Mouse (Mus musculus) mouse trophoblast stem cell (cell line): Measurements from ENCODE around the gene Fcnb.

Experiments used
- in situ Hi-C, 2 experiments: fragments of 300-500 bp; cut with MseI, MboI; formaldehyde crosslinking; loops; 2 replicates in 1 of 2; 3 replicates in 1 of 2; pipeline ENCODE4 v1.15.1; 2025

The Fcnb gene

DNA sequence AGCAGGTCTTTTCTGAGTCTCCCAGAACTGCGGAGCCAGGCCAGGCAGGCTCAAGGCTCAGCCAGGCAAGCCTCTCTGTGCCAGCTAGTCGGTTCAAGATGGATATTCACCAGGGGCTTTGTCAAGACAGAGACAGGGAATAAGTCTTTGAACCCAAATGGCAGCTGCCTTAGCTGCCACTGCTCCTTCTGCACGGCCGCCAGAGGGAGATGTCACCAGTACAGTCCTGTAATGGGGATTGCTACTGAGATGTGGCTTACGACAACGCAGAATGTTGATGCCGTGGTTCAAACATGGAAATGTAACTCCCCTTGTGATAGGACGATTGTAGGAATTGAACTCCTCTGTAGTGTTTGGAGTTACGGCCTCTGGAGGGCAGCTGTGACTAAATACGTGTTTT lies 1.4 kb upstream of the Fcnb start:
- in situ Hi-C loops = no loop called here

GRCm38 (mm10) chr2:28075616-28076187 lies 9.0 kb downstream of the Fcnb start:
- in situ Hi-C loops = no loop called here

DNA sequence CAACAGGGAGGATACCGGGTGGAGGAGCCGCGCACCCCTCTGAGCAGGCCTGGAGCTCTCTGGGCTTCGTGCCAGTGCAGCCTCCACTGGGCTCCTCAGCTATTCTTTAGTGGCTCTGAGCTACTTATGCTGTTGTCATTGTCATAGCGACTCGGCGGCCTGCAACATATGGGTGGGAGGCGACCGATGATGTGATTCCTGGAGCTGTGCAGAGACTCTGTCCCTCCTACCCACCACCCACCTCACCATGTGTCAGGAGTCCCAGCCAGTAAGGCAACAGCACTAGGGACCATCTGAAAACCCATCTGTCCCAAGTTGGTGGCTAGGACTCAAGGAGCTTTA lies 16.2 kb downstream of the Fcnb start:
- in situ Hi-C loops = no loop called here

DNA sequence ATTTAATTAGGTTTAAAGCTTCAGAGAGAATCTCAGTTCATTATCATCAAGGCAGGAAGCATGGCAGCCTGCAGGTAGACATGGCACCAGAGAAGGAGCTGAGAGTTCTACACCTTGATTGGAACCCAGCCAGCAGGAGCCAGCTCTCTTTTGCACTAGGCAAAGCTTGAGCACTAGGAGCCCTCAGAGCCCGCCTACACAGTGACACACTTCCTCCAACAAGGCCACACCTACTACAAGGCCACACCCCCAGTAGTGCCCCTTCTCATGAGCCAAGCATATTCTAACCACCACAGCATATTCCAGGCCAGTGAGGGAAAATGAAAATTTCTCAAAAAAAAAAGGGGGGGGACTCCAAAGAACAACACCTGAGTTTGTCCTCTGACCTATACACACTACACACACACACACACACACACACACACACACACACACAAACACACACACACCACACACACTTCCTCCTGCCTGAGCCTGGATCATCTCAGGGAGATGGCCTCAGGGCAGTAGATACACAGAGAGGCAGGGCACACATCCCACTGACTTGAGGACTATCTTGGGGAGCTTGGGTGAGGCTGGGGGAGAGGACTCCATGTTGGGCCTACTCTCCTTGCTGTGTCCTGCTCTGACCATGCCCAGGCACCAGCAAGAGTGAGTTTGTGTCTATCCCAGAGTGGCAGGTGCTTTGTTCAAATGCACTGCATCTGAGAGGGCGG lies 16.7 kb downstream of the Fcnb start:
- in situ Hi-C loops = no loop called here

DNA sequence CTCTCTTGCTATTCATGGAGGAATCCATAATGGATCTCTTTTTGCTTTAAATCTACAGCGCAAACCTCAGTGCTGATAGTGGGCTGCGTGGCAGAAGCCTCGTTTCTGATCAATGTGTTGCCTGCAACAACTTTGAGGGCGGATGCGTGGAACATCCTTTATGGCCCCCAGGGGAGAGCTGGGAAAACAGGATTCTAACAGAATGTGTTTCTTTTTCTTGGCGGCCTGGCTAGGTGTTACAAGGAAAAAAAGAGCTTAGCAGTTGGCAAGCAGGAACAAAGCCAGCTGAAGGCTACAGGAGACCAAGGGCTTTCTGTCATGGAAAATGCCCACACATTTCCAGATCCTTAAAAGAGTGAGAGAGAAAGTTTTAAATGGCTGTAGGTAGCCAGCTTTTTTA lies 17.5 kb downstream of the Fcnb start:
- in situ Hi-C loops = no loop called here

DNA sequence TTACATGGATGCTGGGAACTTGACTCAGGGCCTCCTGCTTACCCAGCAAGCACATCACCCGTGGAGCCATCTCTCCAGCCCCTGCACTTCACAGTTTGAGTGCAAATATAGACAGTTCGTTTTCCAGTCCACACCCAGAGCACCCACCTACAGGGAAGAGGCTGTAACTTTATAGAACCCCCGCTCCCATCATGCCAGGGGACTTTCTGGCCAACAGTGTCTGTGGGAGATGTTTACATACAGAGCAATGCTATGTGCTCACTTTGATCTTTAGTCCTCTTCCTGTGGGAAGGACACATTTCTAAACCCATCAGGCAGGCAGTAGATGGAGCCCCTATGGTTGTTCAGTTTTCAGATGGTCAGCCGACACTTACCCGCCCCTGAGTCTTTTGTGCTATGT lies 18.0 kb downstream of the Fcnb start:
- in situ Hi-C loops = no loop called here

DNA sequence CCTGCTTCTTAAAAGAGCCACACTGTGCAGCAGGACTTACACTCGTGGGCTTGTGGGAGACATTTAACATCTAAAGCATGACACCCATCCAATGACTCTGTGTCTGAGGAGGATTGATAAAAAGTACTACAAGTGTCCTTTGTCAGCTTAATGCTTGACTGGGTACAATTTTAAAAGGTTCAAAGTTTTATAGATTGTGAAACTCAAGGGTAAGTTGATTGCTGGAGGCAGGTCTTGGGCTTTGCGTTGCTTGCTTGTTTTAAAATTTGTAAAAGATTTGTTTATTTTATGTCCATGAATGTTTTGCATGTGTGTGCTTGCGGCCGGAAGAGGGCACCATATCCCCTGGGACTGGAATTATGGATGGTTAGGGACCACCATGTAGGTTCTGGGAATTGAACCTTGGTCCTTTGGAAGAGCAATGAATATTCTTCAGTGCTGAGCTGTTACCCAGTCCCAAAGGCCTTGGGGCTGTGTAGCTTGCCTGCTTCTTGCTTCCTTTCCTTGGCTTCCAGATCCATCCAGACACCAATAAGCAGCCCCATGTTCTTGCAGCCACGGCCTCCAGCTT lies 19.5 kb downstream of the Fcnb start:
- in situ Hi-C loops = no loop called here

DNA sequence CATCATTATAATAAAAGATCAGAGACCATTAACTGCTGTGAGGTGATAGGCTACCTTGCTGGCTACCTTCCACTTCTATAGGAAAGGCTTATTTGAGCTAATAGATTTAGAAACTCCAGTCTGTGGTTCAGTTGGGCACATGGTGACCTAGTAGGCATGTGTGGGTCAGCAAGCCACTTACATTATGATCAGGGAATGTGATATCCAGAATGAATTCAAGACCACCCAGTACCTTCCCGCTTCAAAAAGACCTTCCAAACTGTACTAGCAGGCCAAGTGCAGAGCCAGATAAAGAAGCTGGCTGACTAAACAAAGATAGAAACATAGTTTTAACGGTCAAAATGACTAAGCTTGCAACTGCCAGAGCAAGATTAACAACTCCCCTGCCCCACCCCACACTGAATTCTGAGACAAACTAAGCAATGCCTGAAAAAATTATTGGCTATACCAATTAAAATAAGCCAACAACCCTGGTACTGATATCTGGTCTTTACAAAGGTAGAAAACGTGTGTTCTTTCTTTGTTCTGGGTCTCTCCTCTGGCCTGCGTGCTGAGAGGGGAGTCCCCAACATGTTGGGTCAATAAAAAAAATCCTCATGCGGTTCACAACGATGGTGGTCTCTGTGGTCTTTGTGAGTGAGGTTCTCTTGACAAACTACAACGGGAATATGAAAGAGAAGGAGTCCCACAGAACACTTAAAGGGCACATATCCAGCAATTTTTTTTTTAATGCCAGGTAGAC lies 20.2 kb downstream of the Fcnb start:
- in situ Hi-C loops = no loop called here

GRCm38 (mm10) chr2:28063711-28064338 lies 20.9 kb downstream of the Fcnb start:
- in situ Hi-C loops = no loop called here

DNA sequence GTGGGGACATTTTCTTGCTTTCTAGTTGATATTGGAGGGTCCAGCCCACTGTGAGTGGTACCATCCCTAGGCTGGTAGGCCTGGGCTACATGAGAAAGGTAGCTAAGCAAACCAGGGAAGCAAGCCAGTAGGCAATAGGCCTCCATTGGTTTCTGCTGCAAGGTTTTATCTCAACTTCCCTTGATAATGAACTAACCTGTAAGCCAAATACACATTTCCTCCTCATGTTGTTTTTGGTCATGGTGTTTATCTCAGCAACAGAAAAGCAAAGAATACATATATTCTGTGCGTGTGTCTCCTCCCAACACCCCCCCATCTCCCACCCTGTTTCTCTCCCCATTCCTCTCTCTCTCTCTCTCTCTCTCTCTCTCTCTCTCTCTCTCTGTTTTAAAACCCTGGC lies 24.8 kb downstream of the Fcnb start:
- in situ Hi-C loops = no loop called here

DNA sequence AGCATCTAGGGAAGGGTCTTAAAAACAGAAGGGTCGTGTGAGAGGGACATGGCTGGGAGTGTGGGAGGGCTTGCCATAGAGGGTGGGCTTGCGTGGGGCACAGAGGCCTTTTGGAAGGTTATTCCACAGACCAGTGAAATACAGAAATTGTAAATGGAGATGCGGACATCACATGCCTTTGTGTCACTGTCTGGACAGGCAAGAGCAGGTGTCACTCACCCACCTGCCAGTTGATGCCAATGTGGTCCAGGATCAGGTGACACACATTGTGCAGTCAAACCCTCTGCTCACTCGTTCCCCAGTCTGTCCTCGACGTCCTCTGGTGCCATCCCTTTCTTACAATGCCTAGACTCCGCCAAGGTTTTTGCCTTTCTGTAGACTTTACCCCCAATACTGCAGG lies 37.6 kb downstream of the Fcnb start:
- in situ Hi-C loops = no loop called here

DNA sequence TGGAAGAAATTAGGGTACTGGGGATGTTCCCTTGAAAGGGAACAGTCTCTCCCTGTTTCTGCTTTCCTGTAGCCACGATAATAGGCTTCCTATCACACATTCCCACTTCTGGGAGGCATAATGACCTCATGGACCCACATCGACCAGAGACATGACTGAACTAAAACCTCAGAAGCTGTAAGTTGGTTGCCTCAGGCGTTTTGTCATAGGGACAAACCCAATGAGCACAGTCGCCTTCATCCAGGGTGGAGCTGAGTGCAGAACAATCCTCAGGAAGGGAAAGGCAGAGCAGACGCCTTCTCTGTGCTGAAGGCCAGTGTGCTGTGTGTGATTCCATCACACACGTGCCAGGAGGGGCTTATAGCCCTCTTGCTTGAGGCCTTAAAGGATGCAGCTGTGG lies 38.4 kb downstream of the Fcnb start:
- in situ Hi-C loops = no loop called here

DNA sequence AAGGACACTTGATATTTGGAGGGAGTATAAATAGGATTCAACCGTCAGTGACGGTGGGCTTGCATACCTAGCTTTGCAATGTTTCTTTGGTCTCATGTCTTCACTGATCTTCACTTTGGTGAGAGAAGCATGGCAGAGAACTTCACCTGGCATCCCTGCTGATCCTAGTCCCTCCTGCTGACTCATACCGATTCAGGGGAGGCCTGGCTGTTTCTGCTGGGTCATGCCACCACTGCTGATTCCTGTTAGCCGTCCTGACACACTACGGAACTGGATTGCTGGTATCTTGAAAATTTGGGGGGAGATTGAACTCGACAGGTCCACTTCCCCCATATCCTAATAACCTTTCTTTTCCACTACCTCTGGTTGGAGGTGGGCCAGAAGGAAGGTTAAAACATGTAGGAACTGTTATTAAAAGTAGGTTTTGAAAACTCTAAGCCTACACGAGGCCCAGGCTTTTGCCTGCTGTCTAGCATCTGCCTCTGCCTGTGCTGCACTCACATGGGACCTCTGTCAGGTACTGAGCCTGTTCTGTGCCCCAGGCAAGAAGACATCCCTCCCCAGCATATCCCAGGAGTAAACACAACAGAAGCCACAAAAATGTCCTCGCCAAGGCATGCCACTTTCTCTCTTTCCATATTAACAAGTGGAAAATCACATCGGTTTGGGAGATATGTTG lies 39.6 kb downstream of the Fcnb start:
- in situ Hi-C loops = no loop called here

DNA sequence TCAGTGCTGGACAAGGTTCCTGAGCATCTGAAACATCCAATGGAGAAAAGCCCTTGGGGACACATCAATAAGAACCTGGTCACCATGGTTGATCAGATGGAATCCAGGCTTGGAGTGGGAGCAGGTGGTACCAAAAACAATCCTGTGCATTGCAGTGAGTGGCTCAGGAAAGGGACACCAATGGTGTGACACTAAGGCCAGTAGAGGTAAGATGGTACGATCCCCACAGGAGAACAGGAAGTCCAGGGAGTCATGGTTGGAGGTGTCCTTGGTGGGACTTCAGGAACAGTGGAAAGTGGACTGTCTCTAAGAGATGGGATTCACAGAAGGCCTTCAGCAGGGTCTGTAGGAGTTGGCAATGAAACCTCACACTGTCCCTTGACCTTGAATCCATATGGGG lies 44.2 kb downstream of the Fcnb start:
- in situ Hi-C loops = no loop called here

DNA sequence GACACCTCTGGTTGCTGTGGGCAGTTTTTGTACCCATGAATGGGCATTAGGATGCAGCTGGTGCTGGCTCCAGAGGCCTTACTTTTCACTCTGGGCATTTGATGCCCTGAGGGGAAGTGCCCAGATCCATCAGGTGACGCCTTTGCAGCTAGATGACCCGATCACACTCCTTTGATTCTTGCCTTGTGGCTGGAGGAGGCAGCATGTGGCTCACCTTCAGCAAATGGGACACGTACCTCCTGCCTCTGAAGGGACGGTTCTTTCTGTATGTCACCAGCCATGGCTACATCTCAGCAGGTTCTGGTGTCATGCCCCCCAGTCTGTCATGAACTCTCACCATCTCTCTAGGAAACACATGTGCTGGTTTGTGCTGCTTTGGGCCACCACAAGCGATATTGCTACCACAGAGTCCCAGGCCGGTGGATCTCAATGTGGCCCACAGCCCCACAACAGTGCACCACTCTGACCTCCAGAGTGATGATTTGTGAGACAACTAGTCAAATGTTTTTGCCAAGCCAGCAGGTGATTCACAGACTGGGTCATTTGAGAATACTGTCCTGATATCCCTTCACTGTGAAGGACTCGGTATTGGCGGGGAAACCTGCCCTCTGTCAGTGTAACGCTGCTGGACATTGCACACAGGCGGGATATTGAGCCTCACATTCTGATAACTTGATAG lies 44.9 kb downstream of the Fcnb start:
- in situ Hi-C loops = no loop called here

DNA sequence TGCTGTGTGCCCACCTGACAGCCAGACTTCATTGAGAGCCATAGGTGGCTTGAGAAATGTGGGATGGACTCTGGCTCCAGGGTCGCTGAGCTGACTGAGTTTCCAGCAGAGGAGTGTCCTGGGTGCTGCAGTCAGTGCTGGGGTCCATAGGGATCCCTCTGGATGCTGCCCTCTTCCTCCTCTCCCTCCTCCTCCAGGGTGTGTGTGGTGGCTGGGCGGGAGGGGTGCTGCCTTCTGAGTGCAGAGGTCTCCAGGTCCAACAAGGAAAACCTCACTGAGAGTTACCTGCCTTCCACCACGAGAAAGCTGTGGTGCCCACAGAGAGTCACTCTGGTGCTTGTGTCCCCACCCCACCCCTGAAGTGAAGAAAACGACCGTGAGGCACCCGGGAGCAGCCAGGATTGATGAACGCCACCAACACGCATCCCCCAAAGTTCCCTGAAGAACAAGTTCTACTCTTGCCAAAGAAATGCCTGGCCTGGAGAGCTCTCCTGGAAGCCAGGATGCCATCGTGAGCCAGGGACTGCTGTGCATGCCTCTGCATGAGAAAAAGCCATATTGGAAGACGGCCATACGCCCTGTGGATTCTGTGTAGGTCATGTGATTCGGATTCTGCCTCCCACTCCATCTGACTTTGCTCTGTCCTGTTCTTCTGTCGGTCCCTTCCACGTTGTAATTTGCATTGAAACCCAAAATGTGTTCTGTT lies 46.1 kb downstream of the Fcnb start:
- in situ Hi-C loops = no loop called here

DNA sequence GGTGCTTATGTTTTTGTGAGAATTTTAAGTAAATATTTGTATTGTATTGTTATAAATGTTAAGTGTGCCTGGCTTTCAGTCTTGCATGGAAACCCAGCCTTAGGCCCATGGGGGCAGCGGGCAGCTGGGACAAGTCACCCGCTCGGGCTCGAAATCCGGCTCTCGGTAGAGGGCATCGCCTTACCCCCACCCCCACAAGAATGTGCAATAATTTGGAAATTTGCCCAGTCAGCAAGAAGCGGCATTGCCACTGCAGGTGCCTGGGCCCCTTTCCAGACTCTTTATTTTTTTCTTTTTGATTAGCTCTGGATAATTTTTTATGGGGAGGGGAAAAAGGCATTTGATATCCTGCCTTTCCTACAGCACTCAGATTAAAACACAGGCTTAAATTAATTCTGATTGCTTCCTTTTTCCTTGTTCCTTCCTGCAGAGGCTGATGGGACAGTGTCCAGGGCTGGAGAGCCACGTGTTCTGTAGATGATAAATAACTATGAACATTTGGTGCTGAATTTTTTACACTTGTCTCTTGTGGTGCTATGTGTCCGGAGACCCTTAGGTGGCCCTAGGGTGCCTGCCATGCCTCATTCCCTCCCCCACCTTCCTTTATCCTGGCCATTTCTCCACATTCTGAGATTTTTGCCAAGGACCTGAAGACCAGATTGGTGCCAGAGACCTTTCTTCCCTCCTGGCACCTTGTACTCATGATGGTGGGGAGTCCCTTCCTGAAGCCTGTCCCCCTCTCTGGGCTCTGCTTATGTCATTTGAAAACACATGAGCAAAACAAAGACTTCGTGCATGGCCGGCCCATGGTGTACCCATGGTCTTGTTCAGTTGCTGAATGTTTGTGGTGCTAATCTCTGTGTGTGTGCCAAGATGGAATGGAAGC lies 46.9 kb downstream of the Fcnb start:
- in situ Hi-C loops = no loop called here

GRCm38 (mm10) chr2:28036788-28037187 lies 47.9 kb downstream of the Fcnb start:
- in situ Hi-C loops = no loop called here

DNA sequence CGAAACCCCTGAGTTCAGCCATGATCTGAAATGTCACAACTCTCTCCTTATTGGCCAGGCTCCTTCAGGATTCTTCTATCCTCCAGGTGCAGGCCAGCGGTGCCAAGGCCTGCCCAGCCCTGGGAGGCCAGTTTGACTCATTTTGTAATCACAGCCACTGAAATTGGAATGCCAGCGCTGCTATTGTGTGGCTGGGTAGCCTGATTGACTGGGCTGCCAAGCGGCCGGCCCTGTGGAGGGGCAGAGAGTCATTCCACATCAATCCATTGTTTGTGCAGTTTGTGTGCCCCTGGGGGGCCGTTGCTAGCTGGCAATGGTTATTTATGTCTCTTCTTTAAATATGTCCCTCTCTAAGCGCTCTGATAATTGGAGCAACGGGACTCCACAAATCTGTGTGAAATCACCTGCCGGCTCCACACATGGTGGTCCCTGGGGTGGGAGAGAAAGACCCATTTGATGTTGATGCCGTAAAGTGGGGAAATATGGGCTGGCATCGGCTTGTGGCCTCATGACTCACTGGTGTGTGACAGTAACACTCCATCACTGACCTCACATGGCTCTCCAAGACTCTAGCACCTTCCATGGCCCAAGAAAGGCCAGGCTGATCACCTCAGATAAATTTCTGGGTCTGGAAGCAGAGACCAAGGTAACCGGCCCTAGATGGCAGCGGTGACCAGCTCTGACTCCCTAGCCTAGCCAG lies 50.5 kb downstream of the Fcnb start:
- in situ Hi-C loops = no loop called here
